Mouse (Mus musculus): ENCODE results near the gene Fbxo28.

DNA sequence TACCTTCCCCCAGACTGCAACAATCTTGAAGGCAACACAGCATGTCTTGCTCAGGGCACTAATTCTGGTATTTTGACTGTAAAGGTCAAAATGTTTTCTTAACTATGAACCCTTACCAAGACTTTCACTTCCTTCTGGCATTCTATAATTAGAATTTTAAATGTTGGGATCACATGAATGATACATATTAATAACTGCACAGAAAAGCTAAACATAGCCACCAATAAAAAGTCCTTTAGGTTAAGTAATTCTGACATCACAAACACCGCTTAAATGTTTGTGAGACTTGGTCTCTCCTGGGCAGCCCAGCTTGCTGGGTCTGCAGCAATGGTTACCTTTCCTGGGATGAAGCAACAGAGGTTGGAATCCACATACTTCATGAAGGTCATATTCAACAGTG is 15.5 kb downstream of the Fbxo28 start:
- no peak for TF ChIP-seq POLR2A (IDR thresholded peaks at IDR 0.05; ENCODE audit: low read depth, low read length)
- no peak for TF ChIP-seq CTCF (IDR thresholded peaks at IDR 0.05; ENCODE audit: extremely low read depth, insufficient read length, insufficient replicate concordance, low read depth, low read length)

Measured in small intestine, adult 2 months (tissue).